Mouse (Mus musculus) forebrain, embryonic 10.5 days (tissue): ENCODE results near the gene Fam208b. TPM values are rescaled to one million over a fixed set of nuclear protein-coding genes. Genes with fewer than 3 reads are reported as not detected.
"Not testable (repeated sequence)": the region's sequence is repeated elsewhere in the genome, so short reads cannot be mapped to it uniquely, and the experiment has no call there.

ENCODE experiments used
- DNase-seq: peaks from one replicate; pipeline ENCODE4 v3.0.0-alpha.2; 2017; ENCODE audit warnings: low spot score; ENCODE audit errors: extremely low spot score
- H3K27ac ChIP-seq: fragments of 300-500 bp; sonication (generic); 2 replicates; pipeline ENCODE4 v1.5.1; 2016; ENCODE audit warnings: mild to moderate bottlenecking
- H3K27me3 ChIP-seq: fragments of 300-500 bp; sonication (generic); 2 replicates; pipeline ENCODE4 v1.6.1; 2016; ENCODE audit warnings: mild to moderate bottlenecking; ENCODE audit not compliant: poor library complexity, severe bottlenecking
- H3K36me3 ChIP-seq: fragments of 300-500 bp; sonication (generic); replicated peaks from 2 replicates; pipeline ENCODE4 v1.6.1; 2016; ENCODE audit warnings: mild to moderate bottlenecking, moderate library complexity
- H3K4me1 ChIP-seq: fragments of 300-500 bp; sonication (generic); 2 replicates; pipeline ENCODE4 v1.6.1; 2016
- H3K4me3 ChIP-seq: fragments of 300-500 bp; sonication (generic); 2 replicates; pipeline ENCODE4 v1.5.1; 2016; ENCODE audit warnings: mild to moderate bottlenecking, moderate library complexity
- H3K9me3 ChIP-seq: fragments of 300-500 bp; sonication (generic); 2 replicates; pipeline ENCODE4 v1.6.1; 2016; ENCODE audit warnings: mild to moderate bottlenecking, moderate library complexity
- WGBS: fragments of 180-500 bp; shearing (Covaris S2); methylation state at CpG from one replicate; pipeline ENCODE4 v1.1.7; 2016; 5-methylcytosine and 5-hydroxymethylcytosine counted together
- polyA plus RNA-seq: library from polyadenylated mRNA; unstranded; fragments of >200 nt; fragmentation: Nextera tagmentation; extraction: Ambion mirVana; gene quantifications from 2 replicates; pipeline ENCODE4 v1.2.1, GENCODE M21; 2016

Gene Fam208b
- polyA plus RNA-seq, 1 experiment from 2014 or later, result 24.4 TPM

GRCm38 (mm10) chr13:3526328-3526727 lies 84.6 kb downstream of the Fam208b start:
- Histone ChIP-seq H3K27ac (no peak overlapping the region), H3K27me3 (no peaks in the 10 kb centered on the region), H3K4me3 (no peak overlapping the region), H3K36me3 (no peaks in the 10 kb centered on the region), H3K4me1 (no peaks in the 10 kb centered on the region), H3K9me3 (no peaks in the 10 kb centered on the region)
- DNase-seq, result no peak
- 85% methylated on average over 8 of the region's 8 CpGs for WGBS

- no peak for DNase-seq
- no peaks in the 10 kb centered on the region for H3K36me3 ChIP-seq
- 76% methylated on average over 4 of the region's 4 CpGs for WGBS
- H3K27me3 ChIP-seq, result no peaks in the 10 kb centered on the region
- no peaks in the 10 kb centered on the region for H3K4me1 ChIP-seq
- no peak overlapping the region for H3K27ac ChIP-seq
- no peak overlapping the region for H3K4me3 ChIP-seq
- no peaks in the 10 kb centered on the region for H3K9me3 ChIP-seq
Observed at GRCm38 (mm10) chr13:3525611-3526051, 85.3 kb downstream of the Fam208b start.

GRCm38 (mm10) chr13:3523946-3524345 lies 87.0 kb downstream of the Fam208b start:
- Histone ChIP-seq H3K4me3 (no peak overlapping the region), H3K27ac (no peak overlapping the region), H3K27me3 (no peaks in the 10 kb centered on the region), H3K9me3 (no peaks in the 10 kb centered on the region), H3K36me3 (no peaks in the 10 kb centered on the region), H3K4me1 (no peaks in the 10 kb centered on the region)
- 94% methylated on average over 1 of the region's 1 CpGs for WGBS
- DNase-seq, result no peak

GRCm38 (mm10) chr13:3523459-3523858 lies 87.4 kb downstream of the Fam208b start:
- Histone ChIP-seq H3K27me3 (no peaks in the 10 kb centered on the region), H3K4me3 (no peak overlapping the region), H3K4me1 (no peaks in the 10 kb centered on the region), H3K9me3 (no peaks in the 10 kb centered on the region), H3K27ac (no peak overlapping the region), H3K36me3 (no peaks in the 10 kb centered on the region)
- DNase-seq, result no peak
- 86% methylated on average over 6 of the region's 6 CpGs for WGBS

GRCm38 (mm10) chr13:3519994-3520393 lies 90.9 kb downstream of the Fam208b start:
- not testable (repeated sequence) for H3K4me1 ChIP-seq, H3K27ac ChIP-seq, H3K27me3 ChIP-seq, H3K36me3 ChIP-seq, H3K4me3 ChIP-seq, H3K9me3 ChIP-seq, DNase-seq
- WGBS, result 50% methylated on average over 1 of the region's 1 CpGs

GRCm38 (mm10) chr13:3519357-3519756 lies 91.6 kb downstream of the Fam208b start:
- not testable (repeated sequence) for H3K4me1 ChIP-seq, DNase-seq, H3K36me3 ChIP-seq, H3K27me3 ChIP-seq, H3K27ac ChIP-seq, H3K9me3 ChIP-seq, H3K4me3 ChIP-seq
- WGBS, result 80% methylated on average over 3 of the region's 4 CpGs

Other genes with a start within 250 kb of the Fam208b start
- 431 and 471 TPM in 2 replicates for gene Gdi2, start 73.0 kb downstream of the Fam208b start, polyA plus RNA-seq
- gene Asb13, start 22.9 kb upstream of the Fam208b start, polyA plus RNA-seq, result 15.7 and 16.9 TPM in 2 replicates
- not detected in 2 replicates for gene Calml3, start 193.2 kb upstream of the Fam208b start, polyA plus RNA-seq
- gene Calm4, start 226.6 kb upstream of the Fam208b start, polyA plus RNA-seq, result not detected in 2 replicates
- gene Calm5, start 243.1 kb upstream of the Fam208b start, polyA plus RNA-seq, result not detected in 2 replicates